Mouse (Mus musculus): Measurements from ENCODE around the gene Olfr159. TPM values are rescaled to one million over a fixed set of nuclear protein-coding genes. Genes with fewer than 3 reads are reported as not detected.

The Olfr159 gene
- total and polyA plus RNA-seq, 2 experiments from 2014 or later: not detected

DNA sequence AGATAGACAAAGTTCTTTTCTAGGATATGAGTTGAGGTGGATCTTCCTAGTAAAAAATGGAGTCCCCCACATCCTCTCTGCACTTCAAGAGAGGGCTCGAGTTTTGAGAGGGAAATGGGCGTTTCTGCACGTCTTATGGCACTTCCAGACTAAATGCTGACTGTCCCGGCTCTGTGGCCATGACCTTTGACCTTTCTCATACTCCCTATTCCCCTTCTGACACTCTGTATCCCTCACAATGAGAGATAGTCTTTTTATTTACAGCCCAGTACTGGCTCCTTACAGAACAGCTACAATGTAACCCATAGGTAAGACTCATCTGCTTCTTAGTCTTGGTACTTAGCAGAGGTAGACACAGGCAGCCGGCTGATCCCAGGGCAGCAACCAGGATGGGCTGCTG, 29.3 kb downstream of the Olfr159 start:
- 53% methylated on average over 5 of the region's 5 CpGs for WGBS
- H3K27ac ChIP-seq (ENCODE audit: low read depth): no peak overlapping the region
- no peak for DNase-seq (ENCODE audit: low spot score)

DNA sequence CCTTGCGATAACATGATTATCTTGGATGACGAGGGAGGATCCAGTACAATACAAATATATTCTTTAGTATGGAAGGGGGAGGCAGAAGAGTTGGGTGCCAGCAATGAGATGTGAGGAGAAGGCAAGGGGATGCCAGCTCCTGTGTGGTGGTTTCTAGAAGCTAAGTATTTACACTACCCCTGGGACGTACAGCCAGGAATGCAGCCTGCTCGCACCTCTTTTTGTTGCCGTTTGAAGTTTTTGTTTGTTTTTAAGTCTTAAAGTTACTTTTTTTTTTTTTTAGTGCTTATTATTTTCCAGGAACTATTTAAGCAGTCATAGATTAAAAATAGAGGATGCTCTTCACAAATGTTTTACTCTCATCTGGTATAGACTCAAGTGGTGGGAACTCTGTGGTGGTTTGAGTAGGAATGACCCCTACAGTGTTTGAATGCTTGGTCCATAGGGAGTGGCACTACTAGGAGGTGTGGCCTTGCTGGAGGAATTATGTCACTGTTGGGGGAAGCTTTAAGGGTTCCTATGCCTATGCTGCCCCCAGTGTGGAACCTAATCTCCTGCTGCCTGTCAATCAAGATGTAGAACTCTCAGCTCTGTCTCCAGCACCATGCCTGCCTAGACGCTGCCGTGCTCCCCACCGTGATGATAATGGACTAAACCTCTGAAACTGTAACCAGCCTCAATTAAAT, 31.7 kb downstream of the Olfr159 start:
- no peak overlapping the region for H3K27ac ChIP-seq (ENCODE audit: low read depth)
- H3K27me3 ChIP-seq (ENCODE audit: control insufficient read depth, insufficient read depth, low read length): no peaks in the 10 kb centered on the region
- peaks cover 3% of the 10 kb centered on the region; the same call in 1 of the 2 replicates for H3K4me1 ChIP-seq (ENCODE audit: control insufficient read depth, insufficient read depth)
- no peak overlapping the region for H3K4me3 ChIP-seq (ENCODE audit: low read depth, low read length)
- no peaks in the 10 kb centered on the region for H3K9me3 ChIP-seq (replicated peaks; ENCODE audit: control insufficient read depth, low read length)
- H3K4me2 ChIP-seq (ENCODE audit: low read depth, low read length): no peak overlapping the region
- H3K9ac ChIP-seq (replicated peaks; ENCODE audit: low read depth, low read length): no peak overlapping the region
- no peak for DNase-seq (ENCODE audit: low spot score)
- H3K36me3 ChIP-seq (replicated peaks; ENCODE audit: control insufficient read depth, insufficient read depth, low read length): no peaks in the 10 kb centered on the region
- TF ChIP-seq EP300 (IDR thresholded peaks at IDR 0.05; ENCODE audit: low read depth) (no peak), CTCF (IDR thresholded peaks at IDR 0.05; ENCODE audit: low read depth) (no peak)
- 52% methylated on average over 8 of the region's 8 CpGs for WGBS
- no peak for ATAC-seq (ENCODE audit: insufficient read depth, low read depth)

More for the DNA sequence above, 29.3 kb downstream of the Olfr159 start:
- no peak overlapping the region for H3K9ac ChIP-seq (replicated peaks; ENCODE audit: low read depth, low read length)
- TF ChIP-seq CTCF (IDR thresholded peaks at IDR 0.05; ENCODE audit: low read depth) (no peak), EP300 (IDR thresholded peaks at IDR 0.05; ENCODE audit: low read depth) (no peak)
- H3K36me3 ChIP-seq (replicated peaks; ENCODE audit: control insufficient read depth, insufficient read depth, low read length): no peaks in the 10 kb centered on the region
- H3K4me1 ChIP-seq (ENCODE audit: control insufficient read depth, insufficient read depth): no peaks in the 10 kb centered on the region
- no peak overlapping the region for H3K4me3 ChIP-seq (ENCODE audit: low read depth, low read length)
- no peak overlapping the region for H3K4me2 ChIP-seq (ENCODE audit: low read depth, low read length)
- no peaks in the 10 kb centered on the region for H3K27me3 ChIP-seq (ENCODE audit: control insufficient read depth, insufficient read depth, low read length)
- H3K9me3 ChIP-seq (replicated peaks; ENCODE audit: control insufficient read depth, low read length): no peaks in the 10 kb centered on the region
- ATAC-seq (ENCODE audit: insufficient read depth, low read depth): no peak

DNA sequence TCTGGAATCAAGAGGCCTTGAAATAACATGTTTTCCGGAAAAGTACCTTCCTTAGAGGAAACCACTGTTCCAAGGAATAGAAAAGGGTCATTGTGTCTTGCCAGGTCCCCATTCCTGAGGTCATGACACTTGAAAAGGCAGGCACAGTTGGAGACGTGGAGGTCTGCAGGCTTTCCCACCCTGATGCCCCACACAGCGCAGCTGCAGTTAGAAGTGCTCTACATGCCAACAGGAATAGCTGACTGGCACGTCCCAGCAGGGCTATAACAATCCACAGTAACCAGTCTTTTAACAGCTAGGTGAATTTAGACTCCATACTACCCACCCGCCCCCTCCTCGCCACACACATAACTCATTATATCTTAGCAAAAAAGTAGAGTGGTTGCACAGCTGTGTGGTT, 33.7 kb downstream of the Olfr159 start:
- DNase-seq (ENCODE audit: low spot score) (no peak), ATAC-seq (ENCODE audit: insufficient read depth, low read depth) (no peak)
- WGBS: 71% methylated on average over 6 of the region's 6 CpGs
- Histone ChIP-seq H3K9ac (replicated peaks; ENCODE audit: low read depth, low read length) (no peak overlapping the region), H3K4me3 (ENCODE audit: low read depth, low read length) (no peak overlapping the region), H3K36me3 (replicated peaks; ENCODE audit: control insufficient read depth, insufficient read depth, low read length) (no peaks in the 10 kb centered on the region), H3K4me2 (ENCODE audit: low read depth, low read length) (no peak overlapping the region), H3K4me1 (ENCODE audit: control insufficient read depth, insufficient read depth) (peaks cover 16% of the 10 kb centered on the region), H3K9me3 (replicated peaks; ENCODE audit: control insufficient read depth, low read length) (no peaks in the 10 kb centered on the region), H3K27ac (ENCODE audit: low read depth) (no peak overlapping the region), H3K27me3 (ENCODE audit: control insufficient read depth, insufficient read depth, low read length) (no peaks in the 10 kb centered on the region)
- TF ChIP-seq CTCF (IDR thresholded peaks at IDR 0.05; ENCODE audit: low read depth): no peak
- TF ChIP-seq EP300 (IDR thresholded peaks at IDR 0.05; ENCODE audit: low read depth): no peak

DNA sequence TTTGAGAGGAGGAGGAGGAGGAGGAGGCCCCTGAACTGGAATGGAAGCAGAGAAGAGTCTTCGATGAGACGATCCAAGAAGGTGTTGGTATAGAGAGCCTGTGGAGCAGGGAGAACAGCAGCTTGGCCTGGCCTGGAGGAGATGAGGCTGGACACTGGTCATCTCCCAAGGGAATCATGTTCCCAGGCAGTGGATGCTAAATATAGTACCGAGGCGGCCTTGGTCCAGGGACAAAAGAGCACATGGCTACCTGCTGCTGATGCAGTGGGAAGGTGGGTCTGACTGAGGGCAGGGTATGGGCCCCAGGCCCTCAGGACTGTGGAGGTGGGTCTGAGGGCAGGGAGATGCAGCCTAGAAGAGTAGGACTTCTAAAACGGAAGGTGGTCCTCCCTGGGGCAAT, 37.6 kb downstream of the Olfr159 start:
- no peaks in the 10 kb centered on the region for H3K9me3 ChIP-seq (replicated peaks; ENCODE audit: control insufficient read depth, low read length)
- no peak for DNase-seq (ENCODE audit: low spot score)
- peak overlapping the region; percentile 13; the same call in 1 of the 2 replicates for H3K27ac ChIP-seq (ENCODE audit: low read depth)
- H3K4me1 ChIP-seq (ENCODE audit: control insufficient read depth, insufficient read depth): peaks cover 46% of the 10 kb centered on the region
- H3K9ac ChIP-seq (replicated peaks; ENCODE audit: low read depth, low read length): no peak overlapping the region
- WGBS: 53% methylated on average over 5 of the region's 5 CpGs
- no peak overlapping the region for H3K4me3 ChIP-seq (ENCODE audit: low read depth, low read length)
- no peak for ATAC-seq (ENCODE audit: insufficient read depth, low read depth)
- no peak overlapping the region for H3K4me2 ChIP-seq (ENCODE audit: low read depth, low read length)
- TF ChIP-seq EP300 (IDR thresholded peaks at IDR 0.05; ENCODE audit: low read depth) (no peak), CTCF (IDR thresholded peaks at IDR 0.05; ENCODE audit: low read depth) (no peak)
- H3K36me3 ChIP-seq (replicated peaks; ENCODE audit: control insufficient read depth, insufficient read depth, low read length): no peaks in the 10 kb centered on the region
- no peaks in the 10 kb centered on the region for H3K27me3 ChIP-seq (ENCODE audit: control insufficient read depth, insufficient read depth, low read length)

DNA sequence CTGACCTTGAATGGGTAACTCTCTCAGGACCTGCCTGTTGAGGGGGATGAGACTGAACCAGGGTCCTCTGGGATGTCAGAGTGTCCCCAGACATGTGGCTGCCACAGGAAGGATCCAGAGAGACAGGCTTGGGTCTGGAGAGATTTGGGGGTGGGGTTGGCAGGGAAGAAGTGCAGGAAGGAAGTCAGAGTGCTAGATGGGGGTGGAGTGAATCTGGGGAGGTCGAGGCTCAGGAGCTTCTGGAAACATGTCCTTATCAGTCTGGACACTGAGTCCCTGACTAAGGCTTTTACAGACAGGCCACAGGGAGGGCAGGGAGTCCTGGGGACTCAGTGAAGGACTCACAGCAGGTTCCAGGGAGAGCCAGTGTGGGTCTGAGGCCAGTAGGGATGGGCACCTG, 38.6 kb downstream of the Olfr159 start:
- Histone ChIP-seq H3K27me3 (ENCODE audit: control insufficient read depth, insufficient read depth, low read length) (no peaks in the 10 kb centered on the region), H3K9ac (replicated peaks; ENCODE audit: low read depth, low read length) (0 out of 2 replicates have a peak overlapping the region, but pooled peaks have one; percentile 20), H3K4me2 (ENCODE audit: low read depth, low read length) (0 out of 2 replicates have a peak overlapping the region, but pooled peaks have one; percentile 16), H3K27ac (ENCODE audit: low read depth) (peak overlapping the region; percentile 46; the same call in 1 of the 2 replicates), H3K4me1 (ENCODE audit: control insufficient read depth, insufficient read depth) (peaks cover 56% of the 10 kb centered on the region), H3K4me3 (ENCODE audit: low read depth, low read length) (no peak overlapping the region), H3K9me3 (replicated peaks; ENCODE audit: control insufficient read depth, low read length) (no peaks in the 10 kb centered on the region), H3K36me3 (replicated peaks; ENCODE audit: control insufficient read depth, insufficient read depth, low read length) (no peaks in the 10 kb centered on the region)
- no peak for DNase-seq (ENCODE audit: low spot score)
- 0% methylated on average over 1 of the region's 1 CpGs for WGBS
- no peak for TF ChIP-seq EP300 (IDR thresholded peaks at IDR 0.05; ENCODE audit: low read depth)
- TF ChIP-seq CTCF (IDR thresholded peaks at IDR 0.05; ENCODE audit: low read depth): no peak
- no peak for ATAC-seq (ENCODE audit: insufficient read depth, low read depth)
